Mouse (Mus musculus) ES-Bruce4 (cell line): ENCODE results near the gene Plppr5.

ENCODE experiments used
- CTCF ChIP-seq: IDR thresholded peaks from one replicate; pipeline ENCODE4 v1.8.1; 2011; ENCODE audit warnings: low read depth, low read length
- EP300 ChIP-seq: IDR thresholded peaks from 2 replicates; pipeline ENCODE4 v1.6.1; 2011; ENCODE audit warnings: low read depth, low read length; ENCODE audit not compliant: insufficient read depth
- POLR2A ChIP-seq: IDR thresholded peaks from one replicate; pipeline ENCODE4 v1.8.1; 2011; ENCODE audit warnings: low read length; ENCODE audit not compliant: insufficient read depth

- no peak for TF ChIP-seq EP300
- TF ChIP-seq CTCF = no peak
- no peak for TF ChIP-seq POLR2A
These were observed 17.7 kb upstream of the Plppr5 start for GRCm38 (mm10) chr3:117556972-117557371.
